Mouse (Mus musculus): ENCODE measurements around the gene Cln5.
A peak's percentile ranks its signal among the peaks of the same experiment; 100 is the strongest.

The Cln5 gene

DNA sequence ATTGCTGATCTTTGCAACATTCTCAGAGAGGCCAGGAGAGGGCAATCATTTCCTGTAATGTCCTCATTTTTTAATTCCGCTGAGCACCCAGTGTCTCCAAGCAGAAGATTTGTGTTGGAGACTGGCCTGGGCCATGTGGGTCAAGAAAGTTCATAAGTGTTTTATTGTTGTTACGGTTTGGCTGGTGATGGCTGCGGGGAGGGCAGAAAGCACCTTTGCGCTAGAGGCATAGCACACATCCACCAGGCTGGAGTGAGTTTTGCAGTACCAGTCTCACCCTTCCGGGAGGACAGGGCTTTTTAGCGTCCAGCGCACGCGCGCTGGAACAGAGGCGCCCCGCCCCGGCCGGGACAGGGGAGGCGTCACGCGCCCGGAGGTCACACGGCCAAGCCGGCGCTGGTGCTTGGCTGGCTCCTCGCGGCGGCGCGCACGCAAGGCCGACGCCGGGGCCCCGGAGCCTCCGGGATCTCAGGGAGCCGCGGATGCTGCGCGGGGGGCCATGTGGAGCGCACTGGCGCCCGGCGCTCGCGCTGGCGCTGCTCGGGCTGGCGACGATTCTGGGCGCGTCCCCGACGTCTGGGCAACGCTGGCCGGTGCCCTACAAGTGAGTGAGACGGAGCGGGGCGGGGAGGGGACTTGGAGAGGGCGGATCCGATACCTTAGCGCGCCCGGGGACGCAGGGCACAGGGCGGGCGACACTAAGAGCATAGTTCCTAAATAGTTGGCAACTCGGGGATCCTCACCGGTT, at the start of gene Cln5:
Cln5 (plus strand) TSS at position 353 of the 748 bp plus-strand sequence.
- peak; percentile 89 to 90 for DNase-seq

DNA sequence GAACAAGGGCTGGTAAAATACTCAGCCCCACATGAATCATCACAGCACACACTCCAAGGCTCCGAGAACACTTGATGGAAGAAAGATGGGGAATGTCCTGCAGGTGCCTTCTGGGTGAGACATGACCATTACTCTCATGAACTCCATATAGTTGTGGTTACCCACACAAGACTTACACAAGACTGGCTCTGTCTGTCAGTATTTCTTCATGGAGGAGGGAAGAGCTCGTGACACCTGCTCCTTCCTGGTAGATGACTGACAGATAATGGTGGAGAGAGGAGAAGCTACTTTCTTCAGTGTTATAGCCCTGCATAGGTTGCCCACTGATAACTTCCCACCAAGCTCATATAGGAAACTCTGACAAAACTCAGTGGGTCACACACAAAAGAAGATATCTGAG, 40.8 kb upstream of the Cln5 start:
- DNase-seq = no peak

DNA sequence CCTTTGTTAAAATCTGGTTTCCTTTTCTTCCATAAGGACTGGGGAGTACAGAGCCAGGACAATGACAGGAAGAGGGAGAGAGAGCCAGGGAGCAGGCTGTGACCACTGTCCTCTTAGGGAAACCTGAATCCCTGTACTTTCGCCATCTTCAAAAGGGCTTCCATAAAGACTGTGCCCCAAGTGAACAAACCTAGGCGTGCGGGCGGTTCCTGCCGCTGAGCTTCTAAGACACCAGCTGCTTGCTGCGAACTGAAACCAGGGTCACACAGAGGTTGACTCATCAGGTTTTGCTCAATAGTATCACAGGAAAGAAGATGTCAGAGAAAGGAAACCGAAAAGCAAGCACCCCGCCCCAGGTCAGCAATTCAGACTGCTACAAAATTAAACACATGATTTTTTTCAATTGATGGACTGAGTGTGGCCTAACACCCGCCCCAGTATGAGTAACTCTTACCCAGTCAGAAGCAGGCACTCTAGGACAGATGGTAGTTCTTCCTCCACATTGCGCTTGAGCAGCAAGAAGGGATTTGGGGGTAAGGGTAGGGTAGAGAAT, 36.7 kb upstream of the Cln5 start:
- no peak for DNase-seq

DNA sequence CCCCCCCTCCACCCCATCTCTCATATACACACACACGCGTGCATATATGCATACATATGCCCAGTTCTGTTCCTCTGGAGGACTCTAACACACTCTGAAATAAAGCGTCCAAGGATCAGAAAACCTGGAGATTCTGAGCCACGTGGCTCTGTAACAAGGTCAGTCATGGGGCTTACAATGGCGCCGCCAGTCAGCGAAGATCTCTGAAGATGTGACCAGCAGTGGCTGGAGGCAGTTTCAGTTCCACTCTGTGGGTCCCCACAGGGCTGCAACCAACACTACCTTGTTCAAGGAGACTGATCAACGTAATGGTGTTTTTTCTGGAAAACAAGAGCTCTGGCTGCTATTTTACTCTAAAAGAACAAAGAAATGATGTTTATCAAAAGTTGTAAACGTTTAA, 35.9 kb upstream of the Cln5 start:
- DNase-seq = no peak

DNA sequence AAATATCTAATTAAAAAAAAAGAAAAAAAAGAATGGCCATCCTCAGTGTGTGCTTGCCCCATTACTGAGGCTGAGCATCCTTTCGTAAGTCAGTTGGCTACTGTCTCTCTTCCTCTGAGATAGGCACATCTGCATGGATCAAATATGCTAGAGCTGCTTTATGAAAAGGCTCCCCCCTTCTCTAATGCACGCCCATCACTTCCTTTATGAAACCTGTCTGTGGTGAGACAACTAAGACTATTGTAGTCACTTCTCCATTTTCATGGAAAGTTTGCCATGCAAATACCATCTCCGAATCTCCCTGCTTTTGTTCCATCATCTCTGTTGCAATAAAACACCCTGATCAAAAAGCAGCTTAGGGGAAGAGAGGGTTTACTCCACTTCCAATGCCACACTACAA, 33.0 kb upstream of the Cln5 start:
- DNase-seq = no peak

DNA sequence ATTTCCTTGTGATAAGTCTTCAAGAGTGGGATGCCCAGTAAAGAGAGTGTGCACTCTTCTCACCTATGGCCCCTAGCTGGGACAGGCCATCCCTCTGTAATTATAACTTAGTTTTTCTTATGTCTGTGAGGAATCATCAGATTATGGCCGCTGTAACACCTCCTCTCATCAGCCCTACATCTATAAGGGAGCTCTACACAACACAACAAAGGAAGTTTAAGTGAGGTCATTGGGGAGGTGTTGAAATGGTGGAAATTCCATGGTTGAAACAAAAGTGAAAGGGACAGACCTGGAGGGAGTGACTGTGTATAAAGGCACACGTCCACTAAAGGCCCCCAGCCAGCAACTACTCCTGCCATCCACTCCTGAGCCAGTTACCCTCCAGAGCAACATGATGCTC, 23.3 kb upstream of the Cln5 start, which contains the start of gene Acod1:
Acod1 (plus strand) TSS at position 301 of the 400 bp plus-strand sequence.
- no peak for DNase-seq

DNA sequence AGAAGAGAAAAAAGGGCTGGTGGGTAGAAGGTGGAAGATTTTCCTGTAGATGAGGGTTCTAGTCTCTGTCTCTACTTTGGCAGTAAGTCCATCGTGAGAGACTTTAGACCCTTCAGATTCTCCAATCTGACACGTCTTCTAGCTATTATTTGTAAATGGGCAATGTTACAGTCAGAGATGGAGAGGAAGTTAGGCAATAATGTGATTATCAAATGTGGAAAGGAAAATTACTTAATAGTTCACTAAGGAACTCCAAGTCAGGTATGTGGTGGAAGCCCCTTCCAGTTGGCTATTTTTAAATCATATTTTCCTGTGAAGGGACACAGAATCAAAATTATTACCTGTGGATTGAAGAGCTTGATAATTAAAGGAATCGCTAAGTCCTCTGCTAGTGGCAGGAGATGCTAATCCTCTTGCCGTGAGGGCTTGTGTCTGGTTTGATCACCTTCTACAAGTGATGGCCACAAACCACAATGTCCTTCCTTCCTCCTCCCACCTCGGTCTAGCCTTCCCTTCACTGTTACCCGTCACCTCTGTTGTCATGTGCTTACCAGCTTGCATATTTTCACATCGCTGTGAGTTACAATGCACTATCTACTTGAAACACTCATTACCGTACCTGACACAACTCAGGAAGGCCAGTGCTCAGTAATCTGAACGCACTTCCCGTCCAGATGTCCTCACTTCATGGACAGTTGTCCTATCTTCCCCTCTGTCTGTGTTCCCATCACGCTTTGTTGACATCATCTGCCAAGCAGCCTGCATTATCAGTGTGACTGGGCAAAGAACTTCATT, 21.5 kb upstream of the Cln5 start:
- no peak for DNase-seq

DNA sequence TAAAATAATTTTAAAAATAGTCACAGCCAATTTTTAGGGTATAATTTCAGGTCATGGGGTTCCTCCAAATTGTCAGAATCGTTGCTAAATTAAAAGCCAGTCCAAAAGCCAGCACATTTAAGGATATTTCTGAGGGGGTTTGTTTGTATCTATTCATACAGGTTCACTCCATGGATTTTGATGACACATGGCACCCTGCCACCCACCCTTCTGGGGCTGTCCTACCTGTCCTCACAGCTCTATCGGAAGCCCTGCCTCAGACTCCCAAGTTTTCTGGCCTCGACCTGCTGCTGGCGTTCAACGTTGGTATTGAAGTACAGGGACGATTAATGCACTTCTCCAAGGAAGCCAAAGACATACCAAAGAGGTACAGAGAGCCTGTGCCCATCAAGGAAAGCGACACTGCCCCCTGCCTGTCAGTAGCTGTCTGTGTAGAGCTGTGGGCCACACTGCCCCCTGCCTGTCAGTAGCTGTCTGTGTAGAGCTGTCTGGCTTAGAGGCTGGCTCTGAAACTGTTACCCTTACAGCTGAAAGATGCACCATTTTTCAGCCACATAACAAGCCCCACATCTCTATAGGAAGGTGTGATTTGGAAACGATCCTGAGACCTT, 18.8 kb upstream of the Cln5 start:
- peak; percentile 62 to 63 for DNase-seq

DNA sequence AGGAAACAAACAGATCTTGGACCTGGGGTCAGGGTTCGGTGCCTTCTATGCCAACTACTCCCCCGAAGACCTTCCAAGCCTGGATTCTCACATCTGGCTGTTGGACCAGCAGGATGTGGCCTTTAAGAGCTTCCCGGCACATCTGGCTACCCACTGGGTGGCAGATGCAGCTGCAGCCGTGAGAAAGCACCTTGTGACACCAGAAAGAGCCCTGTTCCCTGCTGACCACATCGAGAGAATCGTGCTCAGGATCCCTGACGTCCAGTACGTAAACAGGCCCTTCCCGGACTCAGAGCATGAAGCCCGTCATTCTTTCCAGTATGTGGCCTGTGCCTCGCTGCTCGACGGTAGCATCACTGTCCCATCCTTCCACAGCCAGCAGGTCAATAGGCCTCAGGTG, 15.3 kb upstream of the Cln5 start:
- no peak for DNase-seq

DNA sequence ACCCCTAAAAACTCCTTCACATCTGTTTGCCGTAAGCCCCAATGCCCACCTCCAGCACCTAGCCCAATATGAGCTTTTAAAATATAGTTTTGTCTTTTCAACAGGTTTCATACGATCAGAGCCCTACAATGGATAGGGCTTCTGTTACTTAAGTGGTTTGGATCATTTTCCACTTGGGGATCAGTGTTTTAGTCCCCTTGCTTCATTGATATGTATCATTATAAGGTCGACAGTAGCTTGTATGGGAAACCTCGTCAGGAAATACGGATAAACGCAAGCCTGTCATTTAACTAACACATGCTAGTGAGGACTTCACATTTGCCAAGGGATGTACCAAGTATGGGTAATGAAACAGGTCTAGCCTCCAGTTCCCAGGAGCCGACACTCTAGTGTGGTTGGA, 13.4 kb upstream of the Cln5 start:
- no peak for DNase-seq

DNA sequence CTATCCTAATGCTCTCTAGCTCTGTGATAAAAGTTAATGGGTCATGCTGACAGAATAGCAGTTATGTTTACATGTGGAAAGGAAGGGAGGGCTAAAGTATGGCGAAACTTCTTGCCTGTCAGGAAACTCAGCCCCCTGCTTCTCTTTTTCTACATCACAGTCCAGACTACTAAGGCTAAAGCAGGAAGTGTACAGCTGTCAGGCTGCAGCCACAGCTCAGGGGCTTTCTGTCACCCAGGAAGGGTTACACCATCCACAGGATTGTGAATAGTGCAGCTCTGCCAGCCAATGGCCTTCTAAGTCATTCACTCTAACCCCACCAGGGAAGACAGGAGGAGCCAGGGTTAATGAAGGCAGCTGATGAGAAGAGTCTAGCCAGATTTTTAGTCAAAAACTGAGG, 11.0 kb upstream of the Cln5 start:
- DNase-seq = no peak

DNA sequence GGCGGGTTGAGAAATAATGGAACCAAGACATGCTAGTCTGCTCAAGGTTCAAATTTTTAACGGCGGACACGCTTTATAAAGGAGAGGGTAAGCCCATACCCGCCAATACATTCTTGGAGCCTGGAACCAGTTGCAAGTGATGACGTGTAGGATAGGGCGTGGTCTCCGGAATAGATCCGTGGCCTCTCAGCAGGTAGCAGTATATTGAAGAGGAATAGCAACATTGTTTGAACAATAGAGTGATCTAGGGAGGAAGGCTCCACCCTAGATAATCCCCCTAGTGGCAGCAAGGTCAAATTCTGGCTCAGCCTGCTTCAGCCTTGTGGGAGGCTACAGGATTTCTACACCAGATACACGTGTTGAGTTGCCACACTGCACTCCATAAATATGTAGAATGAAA, 10.5 kb upstream of the Cln5 start:
- DNase-seq = no peak

DNA sequence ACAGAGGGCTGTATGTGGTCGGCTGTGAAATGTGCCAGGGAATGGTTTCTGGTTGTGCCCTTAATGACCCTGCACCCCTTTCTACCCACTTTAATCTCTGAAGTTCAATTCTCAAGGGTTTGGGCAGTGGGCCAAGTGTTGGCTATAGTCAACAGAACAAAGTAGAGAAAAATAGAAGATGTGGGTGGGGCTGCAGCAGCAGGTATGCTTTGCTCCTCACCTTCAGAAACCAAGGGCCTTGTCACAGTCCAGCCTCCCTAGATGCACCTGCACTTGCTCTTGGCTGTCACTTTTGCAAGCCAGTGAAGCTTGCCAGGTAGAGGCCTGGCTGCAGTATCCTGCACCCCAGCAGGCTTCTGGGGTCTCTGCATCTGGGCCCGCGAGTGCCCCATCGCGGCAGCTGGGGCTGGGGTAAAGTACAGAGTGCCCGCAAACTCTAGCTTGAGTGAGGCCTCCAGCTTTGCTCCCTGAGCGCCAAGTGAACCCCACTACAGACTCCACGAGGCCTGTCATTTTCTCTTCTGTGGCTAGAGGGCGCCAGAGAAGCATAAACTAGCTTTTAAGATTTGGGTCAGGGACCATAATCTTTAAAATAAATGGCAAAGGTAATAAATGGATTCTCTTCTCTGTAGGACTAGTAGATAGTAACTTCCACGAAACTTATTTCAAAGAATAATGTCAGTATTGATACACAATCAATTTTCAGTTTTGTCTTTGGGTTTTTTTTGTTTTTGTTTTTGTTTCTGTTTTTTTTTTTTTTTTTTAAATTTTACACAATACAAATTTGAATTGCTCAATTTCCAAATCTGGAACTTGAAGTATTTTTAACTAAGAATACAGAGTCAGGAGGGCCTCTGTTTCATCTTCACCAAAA, 4.5 kb upstream of the Cln5 start:
- peak; percentile 40 to 65 for DNase-seq

DNA sequence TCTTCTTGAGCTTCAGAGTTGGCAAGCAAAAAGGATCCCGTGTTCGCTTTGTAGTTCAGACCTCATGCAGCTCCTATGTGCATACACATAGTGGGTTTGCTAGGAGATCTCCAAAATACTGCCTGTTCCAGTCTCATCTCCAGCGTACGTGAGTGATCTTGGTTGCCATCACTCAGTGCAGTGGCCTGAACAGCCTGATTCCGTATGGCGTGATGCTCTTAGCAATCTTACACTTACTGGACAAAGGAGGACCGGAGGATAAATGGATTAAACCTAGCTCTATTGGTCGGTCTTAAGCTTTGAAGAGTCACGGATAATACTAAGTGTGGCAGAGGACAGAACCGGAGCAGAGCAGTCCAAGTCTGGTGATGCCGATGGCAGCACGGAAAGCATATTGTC, 552 bp upstream of the Cln5 start:
- no peak for DNase-seq

DNA sequence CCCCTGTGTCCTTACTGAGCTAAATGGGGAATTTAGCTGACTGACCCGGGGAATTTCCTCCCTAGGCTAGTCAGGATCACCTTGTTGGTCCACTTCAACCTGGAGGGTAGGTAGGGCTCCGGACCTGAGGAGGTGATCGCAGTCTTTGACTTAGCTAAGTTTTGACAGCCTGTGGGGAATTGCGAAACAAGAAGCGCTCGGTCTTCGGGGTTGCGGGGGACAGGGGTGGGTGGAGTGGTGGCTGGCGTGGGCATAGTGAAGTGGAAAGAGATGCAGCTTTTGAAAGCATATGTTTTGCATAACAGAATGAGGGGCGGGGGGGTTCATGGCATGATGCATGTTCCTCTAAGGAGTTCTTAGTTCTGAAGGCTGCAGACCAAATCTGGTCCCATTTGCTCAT, 774 bp downstream of the Cln5 start:
- peak in 1 of 2 experiments; percentile 11 for DNase-seq

DNA sequence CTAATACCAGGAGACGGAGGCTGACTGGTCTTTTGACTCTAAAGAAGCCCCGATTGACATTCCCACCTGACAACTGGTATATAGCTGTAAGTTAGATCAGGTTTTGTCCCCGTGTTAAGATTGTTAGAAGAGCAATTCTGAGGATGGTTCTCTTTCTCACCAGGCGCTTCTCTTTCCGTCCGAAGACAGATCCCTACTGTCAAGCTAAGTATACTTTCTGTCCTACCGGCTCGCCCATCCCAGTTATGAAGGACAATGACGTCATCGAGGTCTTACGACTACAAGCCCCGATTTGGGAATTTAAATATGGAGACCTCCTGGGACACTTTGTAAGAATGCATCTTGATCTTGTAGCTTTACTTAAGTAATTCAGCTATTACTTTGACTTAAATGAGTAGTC, 1.5 kb downstream of the Cln5 start:
- no peak for DNase-seq

DNA sequence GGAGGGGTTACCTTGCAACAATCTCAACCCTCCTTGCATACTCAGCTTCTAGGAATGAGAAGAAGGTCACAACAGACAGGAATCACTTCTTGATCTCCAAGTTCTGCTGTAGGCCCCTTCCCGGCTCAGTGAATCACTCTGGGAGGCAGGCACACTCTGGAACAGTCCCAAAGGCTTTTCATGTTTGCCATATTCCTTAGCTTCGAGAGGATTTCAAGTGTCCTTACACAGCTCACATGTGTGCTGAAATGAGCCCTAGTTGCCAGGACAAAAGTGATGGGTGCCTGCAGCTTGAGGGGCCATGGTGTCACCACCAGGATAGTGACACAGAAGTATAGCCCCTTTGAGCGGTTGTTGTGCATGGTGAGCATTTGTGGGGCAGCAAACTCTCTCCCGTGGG, 2.7 kb downstream of the Cln5 start:
- DNase-seq = no peak

DNA sequence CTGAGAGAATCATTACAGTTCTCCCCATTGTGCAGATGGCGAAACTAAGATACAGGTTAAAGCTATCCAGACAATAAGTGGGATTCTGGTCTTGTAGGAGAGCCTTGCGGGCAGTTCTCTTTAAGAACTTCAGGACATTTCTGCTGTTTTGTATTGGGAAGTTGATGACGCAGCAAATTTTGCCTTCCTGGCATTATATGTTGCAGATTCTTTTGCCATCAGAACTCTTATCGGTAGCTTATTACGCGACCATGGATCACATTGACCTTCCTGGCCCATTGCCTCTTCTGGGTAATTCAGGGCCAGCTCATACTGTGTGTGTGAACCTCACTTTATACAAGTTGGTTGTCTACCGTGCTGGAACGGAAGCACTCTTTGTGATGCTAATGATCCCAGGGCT, 3.8 kb downstream of the Cln5 start:
- no peak for DNase-seq

DNA sequence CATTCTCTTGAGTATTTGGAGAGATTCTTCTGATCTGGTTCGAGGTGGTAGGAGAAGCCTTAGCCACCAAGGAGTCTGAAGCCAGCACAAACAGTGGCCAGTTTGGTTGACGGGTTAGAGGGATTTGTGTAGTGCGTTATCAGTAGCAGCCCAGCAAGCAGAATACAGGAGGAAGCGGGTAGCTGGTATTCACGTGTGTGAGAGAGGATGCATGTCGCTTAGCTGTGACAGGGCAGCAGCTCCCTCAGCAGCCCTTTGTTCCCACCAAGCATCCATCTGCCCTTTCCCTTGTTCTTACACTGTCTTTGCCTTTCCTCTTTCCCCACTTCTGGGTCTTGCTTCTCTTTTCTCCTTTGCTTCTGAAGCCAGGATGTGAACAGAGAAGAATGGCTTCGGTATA, 5.2 kb downstream of the Cln5 start:
- no peak for DNase-seq

DNA sequence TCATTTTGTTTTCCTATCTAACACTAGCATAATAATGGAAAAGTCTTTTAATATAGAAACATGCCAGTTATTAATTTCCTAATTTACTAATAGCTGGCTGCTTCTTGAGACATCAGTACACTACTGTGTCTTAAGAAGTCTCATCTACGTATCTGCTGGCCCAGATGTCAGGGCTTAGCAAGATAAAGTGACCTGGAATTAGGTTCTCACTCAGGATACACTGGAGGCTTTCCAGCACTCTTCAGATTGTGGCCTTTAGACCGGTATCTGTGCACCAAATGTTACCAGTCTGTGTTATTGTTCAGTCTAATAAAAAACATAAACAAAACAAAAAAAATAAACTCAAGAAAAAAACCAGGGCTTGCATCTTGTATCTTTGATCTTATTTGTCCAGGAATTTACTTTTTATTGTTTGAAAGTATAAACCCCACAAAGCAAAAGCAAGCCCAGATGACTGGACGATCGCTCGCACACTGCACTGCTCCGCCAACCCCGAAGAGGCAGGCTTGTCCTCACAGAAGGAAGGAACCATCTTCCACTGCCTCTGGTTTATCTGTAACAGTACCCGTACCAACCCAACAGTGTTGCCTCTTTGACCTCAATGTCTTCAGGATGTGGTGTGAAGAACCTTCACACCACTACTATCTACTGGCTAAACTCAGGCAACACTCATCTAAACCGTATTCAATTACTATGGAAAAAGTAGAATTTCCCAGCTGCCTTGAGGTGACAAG, 7.4 kb downstream of the Cln5 start:
- DNase-seq = no peak

DNA sequence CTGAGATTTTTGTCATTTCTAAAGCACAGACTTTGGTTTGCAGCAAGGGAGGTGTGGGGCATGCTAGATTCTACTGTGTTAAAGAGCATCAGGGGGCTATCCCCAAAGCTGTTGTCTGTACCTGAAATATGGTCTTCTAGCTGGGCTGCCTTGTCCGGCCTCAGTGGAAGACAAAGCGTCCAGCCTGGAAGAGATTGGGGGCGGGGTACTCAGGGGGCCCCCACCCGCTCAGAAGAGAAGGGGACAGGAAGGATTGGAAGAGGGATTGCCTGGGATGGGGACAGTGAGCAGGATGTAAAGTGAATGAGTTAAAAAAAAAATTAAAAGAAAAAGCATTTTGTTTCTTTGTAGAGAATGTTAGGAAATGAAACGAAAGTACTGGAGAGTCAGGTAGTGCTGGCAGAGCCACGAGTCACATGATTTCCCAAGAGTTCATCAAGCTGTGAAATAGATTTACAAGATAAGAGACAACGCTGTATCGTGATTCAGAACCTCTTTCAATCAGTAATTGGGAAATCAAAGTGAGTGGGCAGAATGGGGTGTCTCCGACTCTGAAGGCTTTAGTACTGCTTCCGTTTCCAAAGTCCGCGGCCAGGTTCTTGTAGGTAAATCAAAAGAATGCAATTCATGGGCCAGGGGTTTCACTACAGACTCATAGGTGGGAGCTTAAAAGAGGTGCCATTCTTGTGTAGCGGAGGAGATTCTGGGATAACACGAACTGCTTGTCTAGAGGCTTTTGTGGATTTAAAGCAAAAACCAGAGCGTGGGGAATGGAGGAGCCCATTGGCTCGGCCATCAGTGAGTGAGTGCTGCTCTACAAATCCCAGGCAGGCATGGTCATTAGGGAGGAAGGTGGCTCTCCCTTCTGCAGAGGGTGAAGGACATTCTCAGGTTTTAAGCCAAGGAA, 8.2 kb downstream of the Cln5 start:
- DNase-seq = no peak

All from thymus, adult 18-20 months (tissue).